Mouse (Mus musculus): Measurements from ENCODE around the gene Spryd7.
A peak's percentile ranks its signal among the peaks of the same experiment; 100 is the strongest.

Spryd7 gene

GRCm38 (mm10) chr14:61536631-61537264 lies 19.9 kb downstream of the Spryd7 start:
- DNase-seq (ENCODE audit: low read depth, low spot score) = no peak

GRCm38 (mm10) chr14:61535811-61536210 lies 20.9 kb downstream of the Spryd7 start:
- DNase-seq (ENCODE audit: low read depth, low spot score) = no peak

- DNase-seq (ENCODE audit: low read depth, low spot score) = no peak
Observed at GRCm38 (mm10) chr14:61530966-61531365, 25.7 kb downstream of the Spryd7 start.

- DNase-seq (ENCODE audit: low read depth, low spot score) = no peak
Observed at GRCm38 (mm10) chr14:61530396-61530795, 26.3 kb downstream of the Spryd7 start.

- no peak for DNase-seq (ENCODE audit: low read depth, low spot score)
Observed at GRCm38 (mm10) chr14:61529533-61529932, 27.2 kb downstream of the Spryd7 start.

GRCm38 (mm10) chr14:61526006-61526405 lies 30.7 kb downstream of the Spryd7 start:
- peak; percentile 27 for DNase-seq (ENCODE audit: low read depth, low spot score)

GRCm38 (mm10) chr14:61523821-61524220 lies 32.9 kb downstream of the Spryd7 start:
- DNase-seq (ENCODE audit: low read depth, low spot score) = no peak

- DNase-seq (ENCODE audit: low read depth, low spot score) = no peak
Observed at GRCm38 (mm10) chr14:61518659-61519480, 37.8 kb downstream of the Spryd7 start.

GRCm38 (mm10) chr14:61516471-61517426 lies 39.9 kb downstream of the Spryd7 start:
- no peak for DNase-seq (ENCODE audit: low read depth, low spot score)

GRCm38 (mm10) chr14:61511494-61511893 lies 45.2 kb downstream of the Spryd7 start:
- peak; percentile 22 for DNase-seq (ENCODE audit: low read depth, low spot score)

- peak; percentile 70 for DNase-seq (ENCODE audit: low read depth, low spot score)
Observed at GRCm38 (mm10) chr14:61497716-61498490, 58.8 kb downstream of the Spryd7 start.

GRCm38 (mm10) chr14:61493511-61494135 lies 63.1 kb downstream of the Spryd7 start:
- DNase-seq (ENCODE audit: low read depth, low spot score) = no peak

Data from ES-CJ7 (cell line).